Mouse (Mus musculus) mouse trophoblast stem cell (cell line): ENCODE measurements around the gene Selenom.

Experiments used
- in situ Hi-C, 2 experiments: fragments of 300-500 bp; cut with MseI, MboI; formaldehyde crosslinking; loops; 2 replicates in 1 of 2; 3 replicates in 1 of 2; pipeline ENCODE4 v1.15.1; 2025

Gene Selenom

GRCm38 (mm10) chr11:3529476-3530252 is 15.2 kb downstream of the Selenom start:
- in situ Hi-C loops = no loop called here

GRCm38 (mm10) chr11:3530731-3531130 is 16.2 kb downstream of the Selenom start:
- in situ Hi-C loops = no loop called here

- in situ Hi-C loops = no loop called here
These were observed 17.1 kb downstream of the Selenom start for GRCm38 (mm10) chr11:3531634-3532033.

DNA sequence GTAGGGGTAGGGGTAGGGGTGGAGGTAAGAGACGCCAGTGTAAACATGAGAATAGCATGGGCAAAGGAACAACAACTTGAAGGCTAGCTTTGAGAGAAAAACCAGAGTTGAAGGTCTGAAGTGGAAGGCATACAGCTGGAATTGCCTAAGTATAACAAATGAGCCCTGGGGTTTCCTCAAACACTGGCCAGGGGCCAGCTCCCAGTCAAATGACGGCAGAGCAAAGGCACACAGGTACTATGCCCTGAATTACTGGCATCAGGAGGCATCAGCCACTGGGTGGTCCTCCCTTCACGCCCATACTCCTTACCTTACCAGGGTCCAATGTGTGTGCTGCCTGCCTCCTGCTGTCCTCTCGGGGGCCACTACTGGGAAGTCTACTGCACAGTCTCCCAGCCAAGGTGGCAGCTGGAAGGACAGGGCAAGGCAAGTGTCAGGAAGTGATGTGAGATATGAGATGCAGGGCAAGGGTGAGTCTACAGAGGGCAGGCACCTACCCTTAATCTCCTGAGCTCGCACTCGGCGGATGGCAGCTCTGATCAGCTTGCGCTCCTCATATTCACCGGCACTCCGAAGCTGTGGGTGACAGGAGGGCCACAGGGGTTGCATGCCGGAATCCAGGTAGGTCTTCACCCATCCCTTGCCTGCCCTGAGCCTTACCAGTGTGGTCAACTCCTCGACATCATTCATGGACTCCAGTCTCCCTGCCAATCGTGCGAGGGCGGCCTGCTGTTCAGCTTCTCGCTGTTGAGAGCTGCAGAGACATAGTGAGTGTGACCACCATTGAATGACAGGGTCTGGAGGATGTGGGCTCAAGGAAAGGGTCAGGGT is 17.8 kb downstream of the Selenom start:
- in situ Hi-C loops = no loop called here

DNA sequence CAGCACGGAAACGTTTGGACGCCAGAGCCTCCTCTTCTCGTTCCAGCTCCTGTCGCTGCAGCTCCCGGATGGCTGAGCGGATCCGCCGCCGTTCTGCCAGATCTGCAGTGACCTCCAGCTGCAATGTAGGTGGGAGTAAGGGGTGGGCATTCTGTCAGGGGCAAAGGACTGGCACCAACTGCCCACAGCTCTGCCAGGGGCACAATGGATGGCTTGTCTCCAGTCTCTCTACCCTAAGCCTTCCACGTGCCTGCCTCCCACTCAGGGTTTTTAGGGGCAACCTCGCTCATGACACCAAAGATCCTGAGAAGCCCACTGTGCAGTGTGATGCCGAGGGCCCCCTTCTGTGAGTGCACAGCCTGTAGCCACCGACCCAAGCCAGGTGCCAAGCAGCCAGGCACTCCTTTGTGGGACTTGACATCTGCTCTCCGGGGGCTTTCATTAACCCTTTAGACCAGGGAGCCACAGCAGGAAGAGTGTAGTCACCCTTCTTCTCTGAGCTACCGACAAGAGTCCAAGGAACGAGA is 19.0 kb downstream of the Selenom start:
- in situ Hi-C loops = no loop called here

DNA sequence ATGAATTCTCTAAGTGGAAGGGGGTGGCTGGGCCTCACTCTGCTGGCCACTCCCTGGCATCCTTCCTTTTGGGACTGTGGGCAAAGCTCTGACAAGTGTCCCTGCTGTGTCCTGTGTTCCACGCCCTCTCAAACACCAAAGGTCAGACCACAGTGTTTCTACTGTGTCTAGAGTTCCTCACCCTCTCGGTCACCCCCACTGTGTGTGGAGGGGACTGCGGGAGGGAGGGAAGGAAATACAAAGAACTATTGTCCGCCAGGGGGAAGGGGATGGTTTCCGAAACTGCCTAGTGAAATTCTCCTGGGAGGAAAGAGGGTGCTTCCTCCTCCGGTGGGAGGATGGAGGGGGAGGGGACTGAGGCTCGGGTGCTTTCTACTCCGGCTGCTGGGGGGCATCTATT is 20.5 kb downstream of the Selenom start:
- in situ Hi-C loops = no loop called here

DNA sequence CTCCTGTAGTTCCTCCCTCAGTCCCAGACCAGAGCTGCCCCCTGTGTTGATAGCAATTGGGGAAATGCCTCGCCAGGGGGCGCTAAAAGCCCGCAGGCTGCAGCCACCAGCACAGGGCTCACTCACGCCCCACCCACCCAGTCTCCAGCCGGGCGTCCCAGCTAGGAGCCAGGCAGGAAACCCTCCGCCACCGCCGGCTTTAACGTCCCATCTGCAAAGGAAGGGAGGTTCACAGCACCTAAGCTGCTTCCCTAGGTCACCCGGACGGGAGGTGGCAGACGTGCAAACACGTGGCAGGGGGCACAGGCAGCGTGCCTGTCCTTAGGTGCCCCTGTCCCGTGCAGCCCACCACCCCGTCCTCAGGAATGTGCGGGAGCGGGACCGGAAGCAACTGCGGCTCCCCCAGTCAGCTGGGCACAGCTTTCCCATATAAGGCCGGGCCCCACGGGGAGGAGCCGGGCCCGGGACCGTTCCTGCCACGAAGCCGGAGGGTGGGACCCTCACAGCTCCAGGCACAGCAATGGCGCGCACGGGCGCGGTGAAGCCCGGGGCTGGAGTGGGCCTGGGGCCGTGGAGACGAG is 21.0 kb downstream of the Selenom start:
- in situ Hi-C loops = no loop called here

GRCm38 (mm10) chr11:3536082-3536481 is 21.6 kb downstream of the Selenom start:
- in situ Hi-C loops = no loop called here

- in situ Hi-C loops = no loop called here
These were observed 22.4 kb downstream of the Selenom start for GRCm38 (mm10) chr11:3536745-3537333.

DNA sequence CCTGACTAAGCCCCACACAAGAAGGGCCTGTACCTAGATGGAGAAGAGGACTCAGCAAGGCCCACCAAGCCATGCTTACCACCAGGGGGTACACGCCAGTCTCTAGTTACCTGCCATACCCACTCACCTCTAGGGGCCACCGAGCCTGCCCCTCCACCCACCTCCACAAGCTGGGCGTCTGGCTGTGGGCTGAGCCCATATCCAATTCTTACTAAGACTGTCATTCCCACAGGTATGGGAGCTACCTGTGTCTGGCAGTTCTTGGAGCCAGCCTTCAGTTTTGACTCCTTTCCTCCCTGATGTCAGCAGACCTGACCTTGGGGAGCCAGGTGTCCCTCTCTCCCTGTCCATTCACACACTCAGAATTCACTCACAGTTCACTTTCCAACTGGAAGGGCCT is 23.2 kb downstream of the Selenom start:
- in situ Hi-C loops = no loop called here

DNA sequence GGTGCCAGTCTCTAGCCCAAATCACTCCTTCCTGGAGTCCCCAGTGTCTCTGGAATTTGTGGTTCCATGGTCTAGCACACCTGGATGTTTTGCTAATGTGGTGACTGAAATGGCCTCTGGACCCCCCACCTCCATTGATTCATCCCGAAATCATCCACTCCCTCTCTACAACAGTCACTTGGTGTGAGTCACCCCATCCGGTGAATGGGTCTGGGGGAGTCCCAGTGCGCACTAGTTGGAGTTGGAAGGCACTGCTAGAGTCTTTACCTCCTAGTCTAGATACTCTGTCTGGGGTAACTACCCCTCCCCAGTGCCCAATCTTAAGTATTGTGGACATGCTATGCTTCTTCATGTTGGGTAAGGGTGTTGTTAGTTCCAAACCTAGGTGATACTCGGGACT is 23.9 kb downstream of the Selenom start:
- in situ Hi-C loops = no loop called here

DNA sequence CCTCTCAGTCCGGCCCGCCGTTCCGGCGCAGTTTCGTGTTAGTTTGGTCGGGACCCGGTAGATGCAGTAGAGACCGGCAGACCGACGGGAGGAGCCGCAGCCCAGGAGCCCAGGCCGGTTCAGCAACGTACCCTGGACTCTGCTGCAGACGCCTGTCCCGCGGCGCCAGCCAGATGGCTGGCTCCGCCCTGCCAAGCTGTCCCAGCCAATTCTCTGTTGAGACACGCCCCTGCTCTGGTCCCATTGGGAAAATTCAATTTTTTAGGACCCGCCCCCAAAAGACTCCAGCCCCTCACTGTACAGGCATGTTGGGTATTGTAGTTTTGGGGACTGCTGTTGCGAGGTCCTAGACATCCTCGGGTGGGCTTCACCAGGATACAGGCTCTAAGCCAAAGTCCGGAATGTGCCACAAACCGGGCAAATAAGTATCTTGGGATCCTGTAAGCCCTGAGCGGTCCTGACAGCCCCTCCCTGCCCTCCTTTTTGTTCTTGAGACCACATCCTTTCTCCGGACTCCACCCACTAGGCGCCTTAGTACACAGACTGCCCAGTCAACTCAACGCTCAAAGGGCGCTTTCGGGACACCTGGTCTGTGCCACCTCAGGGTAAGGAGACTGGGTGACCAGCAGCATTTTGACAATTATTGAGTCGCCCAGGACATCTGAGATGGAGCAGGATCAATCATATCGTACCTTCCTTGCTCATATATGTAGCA is 24.8 kb downstream of the Selenom start:
- in situ Hi-C loops = no loop called here

DNA sequence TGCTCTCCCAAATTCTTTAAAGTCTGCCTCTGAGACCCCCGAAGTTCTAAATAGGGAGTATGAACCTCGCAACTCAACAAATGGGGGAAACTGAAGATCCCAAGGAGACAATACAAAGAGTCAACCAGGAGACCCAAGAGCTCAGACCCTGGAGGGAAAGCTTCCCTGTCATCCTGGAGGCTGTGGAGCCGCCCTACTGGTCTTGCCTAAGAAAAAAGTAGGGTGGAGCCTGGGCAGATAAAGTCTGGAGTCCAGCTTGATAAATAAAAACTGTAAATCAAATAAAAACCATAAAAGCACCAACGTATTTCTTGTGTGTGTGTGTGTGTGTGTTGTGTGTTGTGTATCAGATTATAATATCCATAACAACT is 25.3 kb downstream of the Selenom start:
- in situ Hi-C loops = no loop called here

- in situ Hi-C loops = no loop called here
These were observed 26.1 kb downstream of the Selenom start, which contains the start of gene Smtn for GRCm38 (mm10) chr11:3540451-3541085. TSS of gene Smtn (minus strand) at chr11:3540612.

GRCm38 (mm10) chr11:3541932-3542331 is 27.4 kb downstream of the Selenom start:
- in situ Hi-C loops = no loop called here

DNA sequence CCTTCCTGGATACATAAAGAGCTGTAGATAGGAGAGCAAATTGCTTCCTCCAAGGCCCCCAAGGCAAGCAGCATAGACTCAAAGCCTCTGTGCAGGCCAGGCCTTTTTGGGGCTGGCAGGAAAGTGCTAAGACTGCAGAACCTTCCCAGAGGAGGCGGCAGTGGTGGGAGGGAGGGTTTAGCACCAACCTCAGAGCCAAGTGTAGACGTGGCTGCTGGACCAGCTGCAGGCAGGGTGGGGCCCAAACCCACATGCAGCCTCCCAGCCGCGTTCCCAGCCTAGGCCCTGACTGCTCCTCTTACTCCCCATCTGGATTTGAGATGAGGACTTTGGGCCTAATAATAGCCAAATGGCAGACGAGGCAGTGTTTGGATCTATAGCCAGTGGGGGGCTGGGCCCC is 28.5 kb downstream of the Selenom start:
- in situ Hi-C loops = no loop called here

DNA sequence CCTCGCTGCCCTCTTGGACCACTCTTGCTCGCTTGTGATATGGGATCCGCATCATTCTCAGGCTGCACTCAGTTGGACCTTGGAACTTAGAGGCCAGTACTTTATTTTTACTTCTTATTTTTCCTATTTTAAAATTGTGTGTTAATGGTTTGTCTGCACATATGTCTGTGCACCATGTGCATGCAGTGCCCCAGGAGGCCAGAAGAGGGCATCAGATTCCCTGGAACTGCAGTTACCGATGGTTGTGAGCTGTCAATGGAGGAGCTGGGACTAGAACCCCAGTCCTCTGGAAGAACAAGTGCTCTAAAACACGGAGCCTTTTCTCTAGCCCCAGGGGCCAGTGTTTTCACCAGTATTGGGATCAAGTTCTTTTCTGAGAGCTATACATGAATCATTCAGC is 29.9 kb downstream of the Selenom start:
- in situ Hi-C loops = no loop called here

DNA sequence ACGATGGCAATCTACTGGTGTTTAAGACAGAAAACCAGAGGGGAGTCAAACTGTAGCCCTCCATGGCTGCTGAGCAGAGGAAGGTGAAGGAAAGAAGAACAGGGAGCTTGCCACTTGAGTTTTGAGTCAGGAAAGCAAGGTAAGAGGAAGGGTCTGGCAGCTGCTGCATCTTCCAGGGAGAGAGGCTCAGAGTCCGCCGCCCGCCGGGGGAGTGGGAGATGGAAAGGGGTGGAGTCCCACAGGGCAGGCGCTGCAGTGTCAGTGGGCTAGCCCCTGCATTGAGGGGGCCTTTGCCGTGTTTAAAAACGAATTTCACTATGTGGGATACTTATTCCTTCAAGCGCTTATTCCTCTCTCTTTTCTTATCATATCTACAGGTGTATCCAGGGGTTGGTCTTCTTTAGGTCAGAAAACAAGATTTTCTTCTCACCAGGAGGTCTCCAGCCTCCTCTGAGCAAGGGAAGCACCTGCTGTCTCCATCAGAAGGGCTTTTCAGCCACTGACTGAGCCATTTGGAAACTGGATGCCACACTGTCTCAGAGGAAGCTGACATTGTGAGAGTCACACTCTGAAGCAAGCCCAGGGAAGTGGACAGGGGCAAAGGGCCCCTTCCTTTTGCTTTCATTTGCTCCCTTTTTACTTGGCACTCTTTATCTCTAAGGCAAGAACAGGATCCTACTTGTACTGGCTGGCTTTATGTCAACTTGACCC is 31.2 kb downstream of the Selenom start:
- in situ Hi-C loops = no loop called here

DNA sequence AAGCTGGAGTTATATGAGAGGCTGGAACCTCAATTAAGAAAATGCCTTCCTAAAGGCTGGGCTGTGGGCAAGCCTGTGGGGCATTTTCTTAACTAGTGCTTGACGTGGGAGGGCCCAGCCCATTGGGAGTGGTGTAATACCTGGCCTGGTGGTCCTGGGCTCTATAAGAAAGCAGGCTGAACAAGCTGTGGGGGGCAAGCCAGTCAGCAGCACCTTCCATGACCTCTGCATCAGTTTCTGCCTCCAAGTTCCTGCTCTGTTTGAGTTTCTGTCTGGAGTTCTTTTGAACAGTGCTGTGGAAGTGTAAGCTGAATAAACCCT is 31.7 kb downstream of the Selenom start:
- in situ Hi-C loops = no loop called here

DNA sequence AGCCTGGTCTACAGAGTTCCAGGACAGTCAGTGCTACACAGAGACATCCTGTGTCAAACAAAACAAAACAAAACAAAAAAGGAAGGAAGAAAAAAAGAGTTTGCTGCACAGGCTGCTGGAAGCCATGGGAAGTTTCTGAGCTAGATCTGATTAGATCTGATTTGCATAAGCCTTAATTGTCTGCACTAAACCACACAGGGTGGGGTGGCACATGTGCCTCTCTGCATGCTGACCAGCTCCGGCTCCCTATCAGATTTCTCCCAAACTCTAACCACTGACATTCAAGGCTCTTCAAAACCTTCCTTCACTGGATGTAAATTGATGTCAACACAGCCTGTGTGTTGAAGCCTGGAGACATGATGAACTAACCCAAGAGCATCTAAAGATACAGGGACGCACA is 32.6 kb downstream of the Selenom start:
- in situ Hi-C loops = no loop called here
